Mouse (Mus musculus): ENCODE data around the gene Zfp296.
A peak's percentile ranks its signal among the peaks of the same experiment; 100 is the strongest.

Gene Zfp296

DNA sequence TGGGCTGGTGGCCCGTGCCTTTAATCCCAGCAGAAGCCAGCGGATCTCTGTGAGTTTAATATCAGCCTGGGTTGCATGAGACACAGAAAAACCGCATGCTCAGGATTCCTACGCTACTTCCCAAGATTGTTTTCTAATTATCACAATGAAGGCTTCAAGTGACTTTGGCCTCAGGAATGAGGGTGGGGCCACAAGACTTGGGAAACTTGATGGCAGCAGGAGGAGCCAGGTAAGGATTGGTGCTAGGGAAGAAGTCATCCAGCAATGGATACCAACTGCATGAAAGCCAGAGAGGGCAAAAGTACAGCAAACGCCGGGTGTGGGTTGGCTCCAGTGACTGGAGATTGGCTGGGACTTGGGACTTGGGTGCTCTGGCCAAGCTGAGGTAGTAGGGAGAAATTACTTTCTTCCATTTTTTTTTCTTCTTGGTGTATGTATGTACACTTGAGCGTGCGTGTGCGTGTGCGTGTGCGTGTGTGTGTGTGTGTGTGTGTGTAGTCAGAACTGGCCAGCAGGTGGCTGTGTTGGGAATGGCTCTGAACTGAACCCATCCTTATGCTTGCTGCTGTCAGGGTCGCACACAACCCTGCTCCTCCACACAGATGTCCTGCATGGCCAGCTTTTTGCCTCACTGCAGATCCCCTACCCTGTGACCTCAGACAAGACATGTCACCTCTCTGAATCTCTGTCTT is 32.7 kb downstream of the Zfp296 start:
- DNase-seq, result no peak

DNA sequence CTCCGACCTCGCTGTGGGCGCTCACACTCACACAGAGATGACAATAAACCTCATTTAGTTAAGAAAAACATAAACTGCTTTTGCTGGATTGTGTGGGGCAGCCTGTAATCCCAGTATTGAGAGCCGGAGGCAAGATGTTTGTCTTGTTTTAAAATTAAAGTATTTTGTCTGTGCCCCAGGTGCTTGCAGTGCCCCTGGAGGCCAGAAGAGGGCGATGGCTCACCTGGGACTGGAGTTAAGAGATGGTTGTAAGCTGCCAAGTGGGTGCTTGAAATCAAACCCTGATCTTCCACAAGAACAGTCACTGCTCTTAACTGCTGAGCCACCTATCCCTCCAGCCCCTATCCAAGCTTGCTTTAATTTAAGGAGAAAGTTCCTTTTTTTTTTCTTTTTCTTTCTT is 33.9 kb downstream of the Zfp296 start:
- no peak for DNase-seq

DNA sequence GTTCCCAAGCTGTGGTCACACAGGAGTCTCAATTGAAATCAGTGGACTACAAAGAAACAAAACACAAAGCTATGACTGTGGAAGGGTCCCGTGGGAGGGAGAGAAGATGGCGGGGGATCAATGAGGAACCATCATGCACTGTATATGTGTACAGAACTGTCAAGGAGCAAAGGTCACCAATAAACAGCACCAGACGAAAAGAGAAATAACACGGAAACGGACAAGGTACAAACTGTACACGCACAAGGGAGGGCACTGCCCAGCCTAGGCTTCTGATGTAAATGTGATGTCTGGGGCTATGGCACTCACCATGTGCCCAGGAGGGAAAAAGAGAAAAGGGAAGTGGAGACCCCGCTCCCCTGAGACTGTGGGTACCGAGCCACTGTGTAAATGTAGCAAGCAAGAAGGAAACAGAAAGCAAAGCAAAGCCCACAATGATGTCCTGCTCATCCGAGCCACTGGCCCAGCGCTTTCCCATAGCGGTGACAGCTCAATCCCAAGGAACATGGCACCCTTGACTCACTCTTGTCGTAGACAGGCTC is 38.0 kb downstream of the Zfp296 start:
- peak in 1 of 2 experiments; percentile 19 for DNase-seq

DNA sequence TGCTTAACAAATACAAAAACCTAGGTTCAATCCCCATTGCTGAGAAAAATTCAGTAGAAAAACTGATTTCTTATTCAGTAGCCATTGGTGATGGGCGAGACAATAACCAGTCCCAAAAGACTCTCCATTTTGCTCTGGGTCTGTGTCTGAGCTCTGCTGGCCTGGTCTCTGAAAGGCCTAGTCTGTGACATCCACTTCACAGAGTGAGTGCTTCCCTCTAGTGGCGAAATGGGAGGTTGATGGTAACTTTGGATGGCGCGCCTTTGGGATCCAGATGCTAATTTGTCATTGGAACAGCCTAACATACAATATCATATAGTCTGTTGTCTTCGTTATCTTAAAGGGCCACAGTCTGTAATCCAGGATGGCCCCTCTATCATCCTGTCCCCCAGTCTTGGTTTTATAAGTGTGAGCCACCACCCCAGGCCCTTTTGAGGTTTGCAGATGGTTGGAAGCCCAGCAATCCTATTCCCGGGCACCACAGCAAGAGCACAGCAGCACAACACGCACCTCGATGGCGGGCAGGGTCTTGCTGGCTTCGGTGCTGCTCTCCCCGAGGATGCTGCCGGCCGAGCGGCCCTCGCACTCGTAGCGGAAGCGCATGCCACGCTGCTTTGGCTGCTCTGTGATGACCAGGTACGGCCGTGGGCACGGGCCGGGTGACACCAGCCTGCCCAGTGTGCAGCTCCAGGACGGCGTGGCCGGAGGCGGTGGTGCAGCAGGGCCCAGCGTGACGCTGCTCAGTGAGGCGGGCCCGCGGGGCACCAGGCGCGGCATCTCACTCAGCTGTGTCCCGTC is 42.1 kb downstream of the Zfp296 start:
- peak; percentile 69 to 85 for DNase-seq

DNA sequence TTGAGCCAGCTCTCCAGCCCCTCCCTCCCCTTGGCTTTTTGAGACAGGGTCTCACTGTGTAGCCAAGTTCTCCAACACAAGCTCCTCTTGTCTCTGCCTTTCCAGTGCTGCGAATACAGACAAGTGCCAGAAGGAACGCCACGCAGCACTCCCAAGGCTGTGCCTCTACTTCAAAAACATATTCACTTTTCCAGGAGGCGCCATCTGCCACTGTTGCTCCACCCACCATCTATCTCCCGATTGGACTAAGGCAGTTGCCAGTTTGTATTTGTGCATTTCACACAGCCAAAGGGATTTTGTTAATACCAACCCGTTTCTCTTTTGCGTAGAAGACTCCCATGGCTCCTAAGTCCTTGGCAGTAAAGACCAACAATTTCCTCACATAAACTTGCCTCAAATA is 43.7 kb downstream of the Zfp296 start:
- DNase-seq, result no peak

DNA sequence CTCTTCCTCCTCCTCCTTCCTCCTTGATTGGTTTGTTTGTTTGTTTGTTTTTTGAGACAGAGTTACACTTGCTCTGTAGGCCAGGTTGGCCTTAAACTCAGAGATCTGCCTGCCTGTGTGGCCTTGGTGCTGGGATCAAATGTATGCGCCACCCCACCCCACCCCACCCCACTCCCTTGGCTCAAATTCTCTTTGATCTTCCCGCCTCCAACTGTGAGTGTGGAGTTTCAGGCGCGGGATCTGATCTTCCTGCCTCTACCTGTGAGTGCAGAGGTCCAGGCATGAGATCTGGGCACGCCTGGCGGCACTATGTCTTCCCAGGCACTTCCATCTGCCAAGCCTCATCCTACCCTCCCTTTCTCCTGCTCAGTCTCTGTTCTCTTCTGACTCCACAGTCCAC is 45.2 kb downstream of the Zfp296 start:
- no peak for DNase-seq

DNA sequence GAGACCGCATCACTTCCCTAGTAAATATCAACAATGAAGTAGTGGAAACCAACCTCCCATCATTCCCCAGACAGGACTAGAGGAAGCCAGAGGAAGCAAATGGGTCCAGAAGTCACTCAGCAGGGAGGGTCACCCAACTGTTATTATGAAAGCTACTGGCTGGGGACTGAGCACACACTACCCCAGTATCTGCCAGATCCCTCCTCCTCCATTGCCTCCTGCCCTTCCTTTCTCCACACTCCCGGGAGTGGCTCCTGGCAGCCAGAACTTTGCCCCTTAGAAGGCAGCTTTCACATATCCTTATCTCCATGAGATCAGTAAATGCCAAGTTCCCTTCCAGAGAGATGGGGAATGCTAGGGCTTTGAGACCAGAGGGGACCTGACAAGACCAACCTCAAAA is 46.3 kb downstream of the Zfp296 start:
- DNase-seq, result no peak

DNA sequence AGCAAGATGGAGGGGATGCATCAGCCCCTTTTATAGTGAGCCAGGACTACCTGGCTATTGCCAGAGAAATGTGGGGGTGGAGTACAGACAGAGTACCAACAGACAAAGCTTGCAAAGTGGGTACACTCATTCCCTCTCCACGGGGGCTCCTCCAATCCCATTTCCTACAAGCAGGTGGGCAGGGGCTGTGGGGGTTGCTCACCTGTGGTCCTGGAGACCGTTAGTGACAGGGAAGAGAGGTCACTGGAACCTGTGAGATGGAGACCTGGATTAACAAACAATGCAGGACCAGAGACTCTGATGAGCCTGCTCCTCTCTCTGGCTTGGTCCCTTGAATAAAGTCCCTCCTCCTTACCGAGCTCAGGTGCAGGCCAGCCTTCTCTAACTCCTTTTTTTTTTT is 50.6 kb downstream of the Zfp296 start:
- DNase-seq, result no peak

DNA sequence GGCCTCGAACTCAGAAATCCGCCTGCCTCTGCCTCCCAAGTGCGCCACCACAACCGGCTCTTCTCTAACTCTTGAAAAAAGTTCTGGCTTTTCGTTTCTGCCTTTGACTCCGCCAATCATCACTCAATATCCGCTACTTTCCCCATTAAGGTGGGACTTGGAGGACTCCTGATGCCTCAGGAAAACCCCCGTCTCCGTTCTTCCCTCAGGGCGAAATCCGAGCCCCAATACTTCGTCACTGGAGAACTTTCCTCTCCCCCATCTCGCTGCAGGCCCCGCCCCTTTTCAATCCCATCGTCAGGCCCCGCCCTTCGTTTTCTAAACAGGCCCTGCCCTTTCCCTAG is 51.1 kb downstream of the Zfp296 start:
- DNase-seq, result no peak

DNA sequence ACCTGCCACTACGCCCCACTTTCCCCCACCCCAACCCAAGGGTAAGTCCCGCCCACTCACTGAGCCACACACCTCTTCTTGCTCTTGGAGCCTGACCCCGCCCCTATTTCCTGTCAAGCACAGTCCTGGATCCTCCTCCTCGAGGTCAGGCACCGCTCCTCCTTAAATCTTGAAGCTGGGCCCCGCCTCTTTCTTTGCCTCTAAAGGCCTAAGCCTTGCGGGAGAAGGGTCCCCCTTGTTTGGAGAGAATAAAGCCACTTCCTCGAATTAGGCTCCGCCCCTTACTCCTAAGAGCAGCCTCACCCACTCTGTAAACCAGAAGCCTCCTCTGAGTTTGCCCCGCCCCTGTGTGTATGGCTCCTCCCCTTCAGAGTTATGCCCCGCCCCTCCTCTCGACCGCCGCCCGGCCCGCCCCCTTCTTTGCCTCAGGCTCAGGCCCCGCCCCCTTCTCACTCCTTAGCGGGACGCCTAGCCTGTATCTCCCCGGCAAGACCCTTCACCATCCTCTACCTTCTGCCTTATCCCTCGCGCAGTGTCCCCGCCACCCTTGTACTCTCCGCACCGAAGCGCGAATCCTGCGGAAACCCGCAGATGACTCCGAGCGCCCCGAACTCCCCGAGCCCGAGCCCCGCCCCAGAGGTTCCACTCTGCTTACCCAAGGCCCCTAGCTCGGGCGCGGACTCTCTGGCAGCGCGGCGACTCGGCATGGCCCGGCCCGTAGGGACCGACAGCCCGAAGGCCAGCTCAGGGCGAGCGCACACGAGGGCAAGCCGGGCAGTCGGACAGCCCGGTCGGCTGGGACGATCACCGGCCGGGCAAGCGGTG is 51.7 kb downstream of the Zfp296 start:
- DNase-seq, result peak; percentile 98

DNA sequence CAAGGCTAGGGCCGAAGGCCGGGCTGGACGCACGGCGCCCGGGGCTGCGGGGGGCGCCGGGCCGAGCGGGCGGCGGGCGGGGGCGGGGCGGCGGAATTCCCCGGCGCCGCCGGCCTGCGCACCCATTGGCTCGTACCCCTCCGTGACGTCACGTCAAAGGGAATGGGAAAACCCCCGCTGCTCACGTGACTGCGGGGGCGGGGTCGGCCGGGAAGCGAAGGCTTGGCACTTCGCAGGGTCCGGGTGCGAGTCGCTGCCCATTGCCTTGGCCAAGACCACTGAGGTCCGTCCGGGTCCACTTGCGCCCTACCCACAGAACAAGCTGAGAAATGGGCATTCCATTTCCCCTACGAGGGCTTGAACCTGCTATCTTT is 52.3 kb downstream of the Zfp296 start, which contains the start of gene Relb:
Relb (minus strand) TSS at position 78 of the 374 bp plus-strand sequence.
- peak; percentile 94 for DNase-seq
